Mouse (Mus musculus) midbrain, embryonic 12.5 days (tissue): ENCODE data around the gene Fam124a. TPM values are rescaled to one million over a fixed set of nuclear protein-coding genes. Genes with fewer than 3 reads are reported as not detected.

ENCODE experiments used
- ATAC-seq: fragments of 200-750 bp; cut with Nextera tagmentation; 2 replicates; pipeline ENCODE4 v1.8.0; 2017; ENCODE audit warnings: low read depth, moderate TSS enrichment, moderate library complexity; ENCODE audit not compliant: low FRiP score
- H3K27ac ChIP-seq: fragments of 300-500 bp; sonication (generic); replicated peaks from 2 replicates; pipeline ENCODE4 v1.5.1; 2016; ENCODE audit warnings: mild to moderate bottlenecking
- H3K27me3 ChIP-seq: fragments of 300-500 bp; sonication (generic); 2 replicates; pipeline ENCODE4 v1.6.1; 2016; ENCODE audit warnings: mild to moderate bottlenecking
- H3K36me3 ChIP-seq: fragments of 300-500 bp; sonication (generic); 2 replicates; pipeline ENCODE4 v1.6.1; 2016
- H3K4me1 ChIP-seq: fragments of 300-500 bp; sonication (generic); 2 replicates; pipeline ENCODE4 v1.6.1; 2016
- H3K4me2 ChIP-seq: fragments of 300-500 bp; sonication (generic); replicated peaks from 2 replicates; pipeline ENCODE4 v1.6.1; 2016; ENCODE audit warnings: mild to moderate bottlenecking, moderate library complexity
- H3K4me3 ChIP-seq: fragments of 300-500 bp; sonication (generic); 2 replicates; pipeline ENCODE4 v1.5.1; 2016; ENCODE audit warnings: mild to moderate bottlenecking
- H3K9ac ChIP-seq: fragments of 300-500 bp; sonication (generic); replicated peaks from 2 replicates; pipeline ENCODE4 v1.6.1; 2016; ENCODE audit warnings: mild to moderate bottlenecking, moderate library complexity
- H3K9me3 ChIP-seq: fragments of 300-500 bp; sonication (generic); 2 replicates; pipeline ENCODE4 v1.6.1; 2016; ENCODE audit warnings: mild to moderate bottlenecking
- WGBS: fragments of 180-500 bp; shearing (Covaris S2); methylation state at CpG from one replicate; pipeline ENCODE4 v1.1.7; 2016; 5-methylcytosine and 5-hydroxymethylcytosine counted together
- polyA plus RNA-seq: library from polyadenylated mRNA; unstranded; fragments of >200 nt; fragmentation: Nextera tagmentation; extraction: Ambion mirVana; gene quantifications from 2 replicates; pipeline ENCODE4 v1.2.1, GENCODE M21; 2016

The Fam124a gene
- polyA plus RNA-seq, 1 experiment from 2014 or later = 8.3 TPM

DNA sequence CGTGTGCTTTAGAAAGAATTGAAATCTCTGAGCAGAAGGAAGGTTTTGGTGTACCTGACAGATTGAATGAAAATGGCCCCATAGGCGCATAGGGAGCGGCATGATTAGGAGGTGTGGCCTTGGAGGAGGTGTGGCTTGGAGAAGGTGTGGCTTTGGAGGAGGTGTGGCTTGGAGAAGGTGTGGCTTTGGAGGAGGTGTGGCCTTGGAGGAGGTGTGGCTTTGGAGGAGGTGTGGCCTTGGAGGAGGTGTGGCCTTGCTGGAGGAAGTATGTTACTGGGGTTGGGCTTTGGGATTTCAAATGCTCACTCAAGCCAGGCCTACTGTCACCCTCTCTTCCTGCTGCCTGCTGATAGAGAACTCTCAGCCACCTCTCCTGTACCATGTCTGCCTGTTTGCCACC is 25.4 kb downstream of the Fam124a start:
- no peaks in the 10 kb centered on the region for H3K9me3 ChIP-seq
- no peak overlapping the region for H3K9ac ChIP-seq
- no peak overlapping the region for H3K4me2 ChIP-seq
- peak overlapping the region; percentile 80 for H3K27ac ChIP-seq
- ATAC-seq = 0 out of 2 replicates have a peak, but pooled peaks have one; percentile 21
- H3K27me3 ChIP-seq = no peaks in the 10 kb centered on the region
- H3K4me3 ChIP-seq = no peak overlapping the region
- peaks cover 49% of the 10 kb centered on the region for H3K4me1 ChIP-seq
- 82% methylated on average over 3 of the region's 3 CpGs for WGBS
- no peaks in the 10 kb centered on the region for H3K36me3 ChIP-seq

DNA sequence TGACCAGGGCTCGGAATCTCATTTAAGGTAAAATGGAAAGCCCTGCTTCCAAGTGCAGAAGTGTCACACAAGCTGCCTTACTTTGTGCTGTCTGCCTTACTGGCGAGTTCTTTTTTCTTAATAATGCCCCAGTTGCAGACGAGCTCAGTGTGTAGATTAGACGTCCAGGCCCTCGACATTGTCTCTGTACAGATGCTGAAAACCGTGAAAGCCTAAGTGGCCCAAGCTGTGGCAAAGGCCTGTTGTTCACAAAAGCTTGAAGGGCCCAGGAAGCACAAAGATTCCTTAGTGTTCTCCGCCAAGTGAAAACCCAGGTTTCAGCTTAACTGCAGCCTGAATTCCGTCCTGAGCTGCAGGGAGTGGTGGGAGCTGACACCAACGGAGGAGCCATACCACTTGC is 26.2 kb downstream of the Fam124a start:
- Histone ChIP-seq H3K4me3 (no peak overlapping the region), H3K4me1 (peaks cover 52% of the 10 kb centered on the region), H3K4me2 (peak overlapping the region; percentile 11; the same call in 1 of the 2 replicates), H3K36me3 (no peaks in the 10 kb centered on the region), H3K27me3 (no peaks in the 10 kb centered on the region), H3K9me3 (no peaks in the 10 kb centered on the region), H3K9ac (no peak overlapping the region), H3K27ac (peak overlapping the region; percentile 80)
- ATAC-seq = peak; percentile 45; the same call in 1 of the 2 replicates
- WGBS = 15% methylated on average over 9 of the region's 9 CpGs

DNA sequence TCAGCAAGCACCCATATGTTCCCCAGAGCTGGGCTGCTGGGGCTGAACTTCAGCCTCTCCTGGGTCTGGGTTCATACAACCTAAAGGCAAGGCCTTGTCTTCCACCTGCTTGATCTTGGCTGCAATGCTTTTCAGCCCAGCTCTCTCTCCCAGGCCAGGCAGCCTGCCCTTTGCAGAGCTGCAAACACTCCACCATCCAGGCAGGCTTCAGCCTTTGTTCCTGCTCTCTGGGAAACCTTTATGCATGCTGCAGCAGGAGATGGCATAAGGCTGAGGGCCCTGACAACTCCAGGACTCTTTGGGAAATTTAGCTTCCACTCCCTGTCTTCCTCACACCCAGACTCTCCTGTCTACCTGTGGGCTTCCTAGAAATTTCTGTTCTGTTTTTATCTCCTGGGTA is 29.1 kb downstream of the Fam124a start:
- H3K9me3 ChIP-seq = no peaks in the 10 kb centered on the region
- H3K27me3 ChIP-seq = 0 out of 2 replicates have a peak, but pooled peaks cover 4% of the 10 kb centered on the region
- 0 out of 2 replicates have a peak, but pooled peaks have one; percentile 8 for ATAC-seq
- H3K4me2 ChIP-seq = no peak overlapping the region
- H3K9ac ChIP-seq = peak overlapping the region; percentile 24; the same call in 1 of the 2 replicates
- no peaks in the 10 kb centered on the region for H3K36me3 ChIP-seq
- H3K4me3 ChIP-seq = no peak overlapping the region
- H3K27ac ChIP-seq = peak overlapping the region; percentile 80
- H3K4me1 ChIP-seq = peaks cover 52% of the 10 kb centered on the region

DNA sequence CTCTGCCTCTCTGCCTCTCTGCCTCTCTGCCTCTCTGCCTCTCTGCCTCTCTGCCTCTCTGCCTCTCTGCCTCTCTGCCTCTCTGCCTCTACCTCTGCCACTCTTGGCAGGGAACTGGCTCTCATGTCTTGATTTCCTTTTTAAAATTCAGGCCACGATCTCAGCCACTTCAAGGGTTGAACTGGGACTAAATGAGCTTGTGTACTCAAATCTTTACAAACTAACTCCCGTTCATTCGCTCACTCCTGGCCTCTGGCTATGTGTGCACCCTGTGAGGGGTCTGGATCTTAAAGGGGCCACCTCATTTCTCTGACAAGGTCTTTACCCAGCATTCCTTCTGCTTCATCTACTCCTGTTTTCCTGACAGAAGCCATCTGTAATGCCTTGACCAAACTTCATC is 29.8 kb downstream of the Fam124a start:
- peak; percentile 70 for ATAC-seq
- Histone ChIP-seq H3K36me3 (no peaks in the 10 kb centered on the region), H3K9ac (no peak overlapping the region), H3K27me3 (0 out of 2 replicates have a peak, but pooled peaks cover 4% of the 10 kb centered on the region), H3K9me3 (no peaks in the 10 kb centered on the region), H3K4me3 (no peak overlapping the region), H3K27ac (peak overlapping the region; percentile 80), H3K4me2 (no peak overlapping the region), H3K4me1 (peaks cover 52% of the 10 kb centered on the region)
- 17% methylated on average over 3 of the region's 3 CpGs for WGBS

DNA sequence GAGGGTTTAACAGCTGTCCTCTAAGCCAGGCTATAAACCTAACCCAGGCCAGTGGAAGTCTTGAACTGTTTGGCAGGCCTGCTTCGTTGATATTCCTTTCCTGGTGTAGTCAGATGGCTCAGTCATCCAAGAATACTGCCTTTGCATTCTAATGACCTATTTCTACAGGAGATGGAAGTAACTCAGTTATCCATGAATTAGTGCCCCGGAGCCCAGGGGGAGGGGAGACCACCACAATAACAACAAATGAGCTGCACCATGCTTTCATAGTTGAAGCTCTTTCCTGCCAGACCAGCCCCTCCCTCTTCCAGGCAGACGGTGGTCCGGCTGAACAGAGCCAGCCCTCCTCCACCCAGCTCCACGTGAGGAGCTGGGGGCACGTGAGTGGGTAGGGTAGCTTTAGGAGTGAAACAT is 44.6 kb downstream of the Fam124a start:
- Histone ChIP-seq H3K36me3 (no peaks in the 10 kb centered on the region), H3K4me2 (no peak overlapping the region), H3K27ac (no peak overlapping the region), H3K9ac (no peak overlapping the region), H3K9me3 (no peaks in the 10 kb centered on the region), H3K27me3 (no peaks in the 10 kb centered on the region), H3K4me1 (peaks cover 18% of the 10 kb centered on the region), H3K4me3 (no peak overlapping the region)
- WGBS = 44% methylated on average over 6 of the region's 6 CpGs
- peak; percentile 44; the same call in 1 of the 2 replicates for ATAC-seq

DNA sequence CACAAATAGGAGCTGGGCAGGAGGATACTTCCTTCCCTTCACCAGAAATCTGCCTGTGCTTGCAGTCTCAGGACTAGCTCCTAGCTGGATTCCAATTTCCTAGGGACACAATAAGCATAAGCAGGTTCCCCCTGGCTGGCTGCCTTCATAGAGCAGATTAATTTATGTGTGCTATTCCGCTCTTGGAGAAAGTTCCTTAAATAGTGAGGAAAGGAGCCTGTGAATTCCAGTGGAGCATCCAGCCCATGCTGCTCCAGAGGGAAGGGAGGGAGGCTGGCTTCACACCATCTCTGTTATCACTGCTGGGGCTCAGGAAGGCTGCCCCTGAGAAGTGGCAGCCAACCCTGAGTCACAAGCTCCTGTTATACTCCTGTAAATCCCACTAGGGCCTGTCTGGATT is 46.7 kb downstream of the Fam124a start:
- Histone ChIP-seq H3K9ac (no peak overlapping the region), H3K4me2 (no peak overlapping the region), H3K9me3 (no peaks in the 10 kb centered on the region), H3K27ac (no peak overlapping the region), H3K4me1 (peaks cover 18% of the 10 kb centered on the region), H3K36me3 (no peaks in the 10 kb centered on the region), H3K4me3 (no peak overlapping the region), H3K27me3 (no peaks in the 10 kb centered on the region)
- no peak for ATAC-seq
- 68% methylated on average over 1 of the region's 1 CpGs for WGBS

DNA sequence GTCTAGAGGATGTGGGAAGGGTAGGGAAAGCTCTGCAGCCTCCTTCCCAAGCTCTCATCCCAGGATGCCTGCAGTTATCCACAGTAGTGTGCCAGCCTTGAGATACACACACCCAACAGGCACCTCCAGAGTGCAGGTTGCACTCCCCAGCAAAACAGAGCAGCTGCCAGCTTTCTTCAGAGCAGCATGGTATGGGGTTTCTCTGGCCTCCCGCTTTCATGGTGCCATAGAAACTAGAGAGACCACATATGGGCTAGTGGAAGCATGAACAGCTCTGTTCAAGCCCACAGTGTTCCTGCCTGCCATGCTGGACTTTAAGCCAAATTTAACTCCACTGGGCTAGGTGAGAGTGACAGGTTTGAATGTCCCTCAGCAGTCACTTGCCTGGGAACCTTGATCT is 47.3 kb downstream of the Fam124a start:
- Histone ChIP-seq H3K4me3 (no peak overlapping the region), H3K9me3 (no peaks in the 10 kb centered on the region), H3K9ac (no peak overlapping the region), H3K36me3 (no peaks in the 10 kb centered on the region), H3K4me2 (no peak overlapping the region), H3K27me3 (no peaks in the 10 kb centered on the region), H3K4me1 (peaks cover 18% of the 10 kb centered on the region), H3K27ac (no peak overlapping the region)
- no peak for ATAC-seq
- 95% methylated on average over 1 of the region's 1 CpGs for WGBS

DNA sequence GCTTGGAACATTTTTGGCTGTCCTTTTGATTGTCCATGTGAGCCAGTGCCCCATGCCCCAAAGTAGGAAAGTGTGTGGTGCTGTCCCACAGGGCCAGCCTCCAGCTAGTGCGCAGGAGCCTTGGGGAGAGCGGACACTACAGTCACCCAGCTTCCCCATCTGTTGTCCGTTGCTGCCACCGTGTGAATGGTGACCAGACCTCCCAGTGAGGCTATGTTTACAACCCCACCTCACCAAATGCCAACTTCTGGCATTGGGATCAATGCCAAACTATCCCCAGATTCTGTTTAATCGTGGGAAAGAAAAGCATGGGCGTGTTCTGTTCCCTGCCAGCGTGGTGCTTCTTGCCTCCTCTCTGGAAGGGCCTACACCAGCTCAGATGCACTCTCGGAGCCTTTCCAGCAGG is 52.3 kb downstream of the Fam124a start:
- no peak overlapping the region for H3K4me3 ChIP-seq
- no peaks in the 10 kb centered on the region for H3K27me3 ChIP-seq
- H3K9ac ChIP-seq = no peak overlapping the region
- H3K4me2 ChIP-seq = no peak overlapping the region
- no peak overlapping the region for H3K27ac ChIP-seq
- ATAC-seq = no peak
- no peaks in the 10 kb centered on the region for H3K36me3 ChIP-seq
- 87% methylated on average over 8 of the region's 8 CpGs for WGBS
- H3K4me1 ChIP-seq = 0 out of 2 replicates have a peak, but pooled peaks cover under 1% of the 10 kb centered on the region
- H3K9me3 ChIP-seq = no peaks in the 10 kb centered on the region

DNA sequence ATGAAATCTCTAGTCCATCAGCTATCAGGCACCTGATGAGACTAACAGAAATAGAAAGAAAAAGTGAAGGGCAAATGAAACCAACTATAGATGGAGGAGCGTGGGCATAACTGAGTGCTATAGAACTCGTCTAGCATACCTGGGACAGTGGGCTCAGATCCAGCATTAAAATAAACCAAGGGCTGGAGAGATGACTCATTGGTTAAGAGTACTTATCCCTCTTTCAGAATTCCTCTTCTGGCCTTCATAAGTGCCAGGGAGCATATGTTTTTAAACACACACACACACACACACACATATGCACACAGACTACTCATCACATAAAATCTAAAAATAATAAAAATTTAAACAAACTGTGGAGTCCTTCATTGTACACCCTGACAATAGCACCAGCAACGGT is 54.4 kb downstream of the Fam124a start:
- Histone ChIP-seq H3K9ac (no peak overlapping the region), H3K27ac (no peak overlapping the region), H3K9me3 (no peaks in the 10 kb centered on the region), H3K4me1 (no peaks in the 10 kb centered on the region), H3K27me3 (no peaks in the 10 kb centered on the region), H3K4me3 (no peak overlapping the region), H3K4me2 (no peak overlapping the region), H3K36me3 (no peaks in the 10 kb centered on the region)
- no peak for ATAC-seq
- WGBS = 91% methylated on average over 3 of the region's 3 CpGs

DNA sequence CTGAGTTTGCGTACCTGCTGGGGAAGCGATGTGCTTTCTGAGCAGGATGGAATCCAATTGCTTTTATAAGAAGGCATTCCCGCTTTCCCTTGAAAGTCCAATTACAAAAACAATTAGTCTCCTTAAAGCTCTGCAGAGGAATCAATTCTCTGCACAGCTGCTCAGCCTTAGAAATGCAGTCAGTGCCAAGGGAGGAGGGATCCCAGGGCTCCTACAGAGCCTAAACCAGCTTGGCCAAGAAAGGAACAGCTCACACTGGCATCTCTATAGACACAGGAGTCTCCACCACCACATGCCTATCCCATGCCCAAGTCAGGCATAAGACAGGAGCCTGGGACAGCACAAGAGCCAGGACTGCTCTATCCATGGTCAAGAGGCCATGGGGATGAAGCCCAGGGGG is 66.9 kb downstream of the Fam124a start:
- 61% methylated on average over 3 of the region's 3 CpGs for WGBS
- Histone ChIP-seq H3K4me2 (no peak overlapping the region), H3K27ac (no peak overlapping the region), H3K9me3 (no peaks in the 10 kb centered on the region), H3K4me1 (no peaks in the 10 kb centered on the region), H3K27me3 (no peaks in the 10 kb centered on the region), H3K9ac (no peak overlapping the region), H3K4me3 (no peak overlapping the region), H3K36me3 (no peaks in the 10 kb centered on the region)
- no peak for ATAC-seq

DNA sequence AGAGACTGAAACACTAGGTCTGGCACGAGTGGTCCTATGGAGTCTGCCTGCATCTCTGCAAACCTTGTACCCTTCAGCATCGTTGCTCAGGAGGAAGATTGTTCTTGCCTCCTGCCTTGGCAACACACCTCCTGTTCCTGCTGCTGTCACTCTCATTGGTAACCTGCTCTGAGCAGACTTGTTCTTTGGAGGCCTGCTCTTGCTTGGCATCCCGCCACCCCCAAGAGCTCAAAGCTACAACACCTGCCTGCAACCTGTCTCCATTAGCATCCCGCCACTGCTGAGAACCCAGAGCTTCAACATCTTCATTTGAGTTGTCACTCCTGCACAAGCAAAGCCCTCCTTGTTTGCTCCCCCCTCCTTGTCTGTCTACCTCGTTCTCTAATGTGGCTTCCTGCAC is 72.4 kb downstream of the Fam124a start:
- no peaks in the 10 kb centered on the region for H3K4me1 ChIP-seq
- no peaks in the 10 kb centered on the region for H3K9me3 ChIP-seq
- no peak overlapping the region for H3K27ac ChIP-seq
- WGBS = 83% methylated on average over 5 of the region's 5 CpGs
- no peak overlapping the region for H3K4me2 ChIP-seq
- H3K27me3 ChIP-seq = no peaks in the 10 kb centered on the region
- no peaks in the 10 kb centered on the region for H3K36me3 ChIP-seq
- H3K9ac ChIP-seq = no peak overlapping the region
- H3K4me3 ChIP-seq = no peak overlapping the region
- ATAC-seq = no peak

DNA sequence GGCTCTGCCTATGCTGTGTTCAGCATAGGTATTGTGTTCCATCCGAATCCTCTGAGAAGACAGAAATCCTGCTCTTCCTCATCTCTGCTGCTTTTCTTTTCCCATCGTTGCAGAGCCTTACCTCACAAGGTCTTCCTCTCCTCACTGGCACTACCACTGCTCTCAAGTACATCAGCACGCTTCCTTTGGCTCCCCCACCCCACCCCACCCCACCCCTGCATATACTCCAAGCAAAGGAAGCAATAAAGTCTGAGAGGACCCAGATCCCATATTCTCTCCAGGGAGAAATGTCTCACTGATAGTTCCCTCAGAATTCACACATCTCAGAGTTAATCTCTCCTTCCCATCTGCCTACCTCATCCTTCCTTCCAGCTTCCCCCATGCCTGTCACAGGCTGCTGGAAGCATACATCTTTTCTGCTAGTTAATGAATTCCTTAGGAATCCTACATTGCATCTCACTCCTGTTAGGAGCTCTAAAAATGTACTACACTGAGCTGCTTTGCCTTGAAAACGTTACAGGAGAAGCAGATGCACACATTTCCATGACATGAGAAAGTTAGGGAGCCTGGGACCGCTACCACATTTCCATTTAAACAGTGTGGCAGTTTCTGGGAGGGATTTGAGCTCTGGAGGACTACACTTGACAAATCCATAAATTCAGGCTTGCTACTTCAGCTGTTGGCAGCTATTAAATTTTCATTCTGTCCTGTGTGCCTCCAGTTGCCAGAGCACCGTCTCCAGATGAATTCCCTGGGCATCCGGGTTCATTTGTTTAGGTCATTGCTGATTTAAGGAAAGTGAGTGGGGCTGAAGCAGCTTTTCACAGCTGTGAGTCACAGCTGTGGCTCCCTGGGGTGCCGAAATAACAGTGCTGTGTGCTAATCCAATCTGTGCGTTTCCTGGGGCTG is 82.2 kb downstream of the Fam124a start:
- Histone ChIP-seq H3K4me3 (no peak overlapping the region), H3K27me3 (no peaks in the 10 kb centered on the region), H3K9me3 (no peaks in the 10 kb centered on the region), H3K9ac (no peak overlapping the region), H3K4me2 (peak overlapping the region; percentile 10), H3K27ac (peak overlapping the region; percentile 21; the same call in 1 of the 2 replicates), H3K4me1 (peaks cover 13% of the 10 kb centered on the region), H3K36me3 (no peaks in the 10 kb centered on the region)
- 25% methylated on average over 9 of the region's 9 CpGs for WGBS
- peak; percentile 27; the same call in 1 of the 2 replicates for ATAC-seq
